Mouse (Mus musculus): ENCODE data around the gene Nicn1. TPM values are rescaled to one million over a fixed set of nuclear protein-coding genes. Genes with fewer than 3 reads are reported as not detected.

The Nicn1 gene
- 11.3 and 13.9 TPM in 2 replicates for polyA plus RNA-seq (2014; fragmentation: Nextera tagmentation; extraction: Ambion mirVana)

DNA sequence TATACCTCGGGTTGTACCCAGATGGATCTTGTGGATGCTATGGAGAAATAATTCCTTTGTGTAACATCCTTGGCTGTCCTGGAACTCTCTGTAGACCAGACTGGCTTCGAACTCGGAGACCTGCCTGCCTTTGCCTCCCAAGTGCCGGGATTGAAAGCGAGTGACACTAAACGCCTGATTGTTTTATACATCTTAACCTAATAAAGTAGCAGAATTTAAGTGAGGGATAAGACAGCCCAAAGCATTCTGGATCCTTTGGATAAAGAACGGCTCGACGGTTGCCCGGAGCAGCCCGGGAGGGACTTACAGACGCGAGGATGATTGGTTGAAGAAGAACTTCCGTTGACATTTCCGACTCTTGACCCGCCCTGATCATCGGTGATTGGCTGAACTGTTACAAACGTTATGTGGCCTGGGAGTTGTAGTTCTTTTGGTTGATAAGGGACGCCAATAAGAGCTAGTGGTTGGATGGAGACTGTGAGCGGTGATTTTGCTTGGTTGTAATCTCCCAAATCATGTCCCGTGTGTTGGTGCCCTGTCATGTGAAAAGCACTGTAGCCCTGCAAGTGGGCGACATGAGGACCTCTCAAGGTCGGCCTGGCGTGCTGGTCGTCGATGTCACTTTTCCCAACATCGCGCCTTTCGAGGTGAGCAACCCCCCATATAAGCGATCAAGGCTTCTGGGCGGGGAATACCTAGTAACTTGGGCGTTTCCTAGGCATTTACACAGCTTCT lies at the start of gene Nicn1:
TSS of gene Nicn1 (plus strand) at position 414 of the 735 bp plus-strand sequence.
- ATAC-seq (replicated peaks; ENCODE audit: low FRiP score) (peak; percentile 98), DNase-seq (ENCODE audit: low spot score) (peak; percentile 81)
- H3K9ac ChIP-seq (ENCODE audit: low read depth, low read length) = peak within 1 kb of the TSS; percentile 61
- H3K36me3 ChIP-seq (ENCODE audit: control insufficient read depth, insufficient read depth, low read length) = 0 out of 2 replicates have a peak, but pooled peaks cover 3% of the 10 kb centered on the region
- 1% methylated on average over 32 of the region's 32 CpGs for WGBS
- peak within 1 kb of the TSS; percentile 50 for H3K4me3 ChIP-seq (ENCODE audit: low read depth, low read length)
- no peak within 1 kb of the TSS for H3K27ac ChIP-seq (ENCODE audit: low read depth, low read length)
- H3K27me3 ChIP-seq (replicated peaks; ENCODE audit: control insufficient read depth, insufficient read depth, low read length) = no peaks in the 10 kb centered on the region
- H3K4me2 ChIP-seq = peak within 1 kb of the TSS; percentile 59
- peaks cover 6% of the 10 kb centered on the region for H3K4me1 ChIP-seq (replicated peaks; ENCODE audit: control insufficient read depth, insufficient read depth, low read length)
- H3K9me3 ChIP-seq (ENCODE audit: control insufficient read depth, low read length) = no peaks in the 10 kb centered on the region

DNA sequence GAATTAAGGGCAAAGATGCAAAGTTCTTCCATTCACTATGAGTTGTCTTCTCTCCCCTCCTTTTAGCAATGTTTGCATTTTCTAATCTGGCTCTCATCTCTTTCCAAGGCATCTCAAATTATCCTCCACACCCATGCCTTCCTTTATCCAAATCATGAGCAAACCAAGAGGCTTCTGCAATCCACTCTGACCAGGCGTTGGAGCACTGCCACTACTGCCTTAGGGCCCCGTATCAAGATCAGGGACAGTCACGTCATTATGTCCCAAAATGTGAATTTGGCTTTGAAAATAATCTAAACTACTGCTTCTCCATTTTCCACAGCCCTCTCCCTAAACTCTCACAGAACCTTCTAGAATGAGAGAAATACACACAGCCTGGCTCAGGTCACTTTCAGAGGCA lies 45.7 kb upstream of the Nicn1 start:
- H3K4me3 ChIP-seq (ENCODE audit: low read depth, low read length) = no peak overlapping the region
- whole genome bisulfite sequencing = 90% methylated on average over 3 of the region's 3 CpGs
- H3K27me3 ChIP-seq (replicated peaks; ENCODE audit: control insufficient read depth, insufficient read depth, low read length) = no peaks in the 10 kb centered on the region
- H3K36me3 ChIP-seq (ENCODE audit: control insufficient read depth, insufficient read depth, low read length) = no peaks in the 10 kb centered on the region; the same call in 1 of the 2 replicates
- H3K9ac ChIP-seq (ENCODE audit: low read depth, low read length) = no peak overlapping the region
- no peaks in the 10 kb centered on the region for H3K4me1 ChIP-seq (replicated peaks; ENCODE audit: control insufficient read depth, insufficient read depth, low read length)
- ATAC-seq (replicated peaks; ENCODE audit: low FRiP score) = no peak
- DNase-seq (ENCODE audit: low spot score) = no peak
- no peak overlapping the region for H3K4me2 ChIP-seq
- no peaks in the 10 kb centered on the region for H3K9me3 ChIP-seq (ENCODE audit: control insufficient read depth, low read length)
- no peak overlapping the region for H3K27ac ChIP-seq (ENCODE audit: low read depth, low read length)

DNA sequence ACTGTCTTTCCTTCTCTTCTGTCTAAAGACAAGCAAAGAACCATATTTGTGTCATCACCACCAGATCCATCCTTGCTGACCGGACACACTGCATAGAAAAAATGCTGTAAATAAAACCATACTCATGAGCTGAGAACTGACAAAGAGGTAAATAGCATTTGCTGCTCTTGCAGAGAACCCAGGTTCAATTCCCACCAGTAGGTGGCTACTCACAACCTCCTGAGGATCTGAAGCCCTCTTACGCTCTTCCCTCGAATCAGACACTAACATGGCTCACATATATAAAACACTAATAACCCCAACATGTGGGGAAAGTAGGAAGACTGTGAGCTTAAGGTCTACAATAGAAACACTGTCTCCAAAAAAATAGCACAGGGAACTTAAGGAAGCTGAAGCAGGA lies 45.2 kb upstream of the Nicn1 start:
- 80% methylated on average over 3 of the region's 3 CpGs for whole genome bisulfite sequencing
- no peaks in the 10 kb centered on the region for H3K9me3 ChIP-seq (ENCODE audit: control insufficient read depth, low read length)
- no peak overlapping the region for H3K9ac ChIP-seq (ENCODE audit: low read depth, low read length)
- ATAC-seq (replicated peaks; ENCODE audit: low FRiP score) (no peak), DNase-seq (ENCODE audit: low spot score) (no peak)
- H3K27ac ChIP-seq (ENCODE audit: low read depth, low read length) = no peak overlapping the region
- no peaks in the 10 kb centered on the region; the same call in 1 of the 2 replicates for H3K36me3 ChIP-seq (ENCODE audit: control insufficient read depth, insufficient read depth, low read length)
- no peak overlapping the region for H3K4me3 ChIP-seq (ENCODE audit: low read depth, low read length)
- no peak overlapping the region for H3K4me2 ChIP-seq
- H3K4me1 ChIP-seq (replicated peaks; ENCODE audit: control insufficient read depth, insufficient read depth, low read length) = no peaks in the 10 kb centered on the region
- H3K27me3 ChIP-seq (replicated peaks; ENCODE audit: control insufficient read depth, insufficient read depth, low read length) = no peaks in the 10 kb centered on the region

DNA sequence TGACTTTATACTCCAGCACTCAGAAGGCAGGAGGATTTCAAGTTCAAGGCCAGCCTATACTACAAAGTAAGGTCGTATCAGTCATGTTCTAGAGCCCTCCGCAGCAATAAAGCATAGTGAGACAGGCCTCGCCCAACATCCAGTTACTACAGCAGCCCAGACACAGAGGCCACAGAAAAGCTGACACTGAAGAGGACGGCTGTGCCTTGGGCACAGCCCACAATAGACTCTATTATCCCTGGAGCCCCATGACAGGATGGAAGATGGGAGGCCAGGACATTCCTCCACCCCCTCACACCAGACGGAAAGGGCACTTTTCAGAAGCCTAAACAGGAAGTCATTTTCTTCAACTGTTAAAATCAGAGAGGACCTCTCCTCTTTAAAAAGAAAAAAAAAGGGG lies 41.3 kb upstream of the Nicn1 start:
- 67% methylated on average over 5 of the region's 5 CpGs for WGBS

DNA sequence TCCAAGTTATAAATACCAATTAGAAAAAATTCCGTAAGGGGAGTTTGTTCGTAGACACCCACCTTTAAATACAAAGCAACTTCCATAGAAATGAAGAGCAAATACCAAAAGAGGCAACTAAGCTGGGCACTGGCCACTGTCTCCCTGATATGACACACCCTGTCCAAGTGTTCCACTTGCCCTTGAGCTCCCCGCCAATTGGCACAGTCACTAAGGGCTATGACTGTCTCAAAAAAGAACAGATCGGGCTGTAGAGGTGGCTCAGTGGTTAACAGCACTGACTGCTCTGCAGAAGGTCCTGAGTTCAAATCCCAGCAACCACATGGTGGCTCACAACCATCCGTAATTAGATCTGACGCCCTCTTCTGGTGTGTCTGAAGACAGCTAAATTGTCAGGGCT lies 38.4 kb upstream of the Nicn1 start:
- Histone ChIP-seq H3K4me2 (no peak overlapping the region), H3K9ac (ENCODE audit: low read depth, low read length) (no peak overlapping the region), H3K27me3 (replicated peaks; ENCODE audit: control insufficient read depth, insufficient read depth, low read length) (no peaks in the 10 kb centered on the region), H3K4me1 (replicated peaks; ENCODE audit: control insufficient read depth, insufficient read depth, low read length) (no peaks in the 10 kb centered on the region), H3K4me3 (ENCODE audit: low read depth, low read length) (no peak overlapping the region), H3K27ac (ENCODE audit: low read depth, low read length) (no peak overlapping the region), H3K36me3 (ENCODE audit: control insufficient read depth, insufficient read depth, low read length) (no peaks in the 10 kb centered on the region), H3K9me3 (ENCODE audit: control insufficient read depth, low read length) (no peaks in the 10 kb centered on the region)
- 90% methylated on average over 6 of the region's 6 CpGs for WGBS
- DNase-seq (ENCODE audit: low spot score) (no peak), ATAC-seq (replicated peaks; ENCODE audit: low FRiP score) (no peak)

More for the DNA sequence above, 41.3 kb upstream of the Nicn1 start:
- Histone ChIP-seq H3K27me3 (replicated peaks; ENCODE audit: control insufficient read depth, insufficient read depth, low read length) (no peaks in the 10 kb centered on the region), H3K27ac (ENCODE audit: low read depth, low read length) (no peak overlapping the region), H3K4me2 (no peak overlapping the region), H3K4me1 (replicated peaks; ENCODE audit: control insufficient read depth, insufficient read depth, low read length) (no peaks in the 10 kb centered on the region), H3K9ac (ENCODE audit: low read depth, low read length) (no peak overlapping the region), H3K4me3 (ENCODE audit: low read depth, low read length) (no peak overlapping the region), H3K36me3 (ENCODE audit: control insufficient read depth, insufficient read depth, low read length) (no peaks in the 10 kb centered on the region; the same call in 1 of the 2 replicates), H3K9me3 (ENCODE audit: control insufficient read depth, low read length) (no peaks in the 10 kb centered on the region)
- DNase-seq (ENCODE audit: low spot score) (no peak), ATAC-seq (replicated peaks; ENCODE audit: low FRiP score) (no peak)

DNA sequence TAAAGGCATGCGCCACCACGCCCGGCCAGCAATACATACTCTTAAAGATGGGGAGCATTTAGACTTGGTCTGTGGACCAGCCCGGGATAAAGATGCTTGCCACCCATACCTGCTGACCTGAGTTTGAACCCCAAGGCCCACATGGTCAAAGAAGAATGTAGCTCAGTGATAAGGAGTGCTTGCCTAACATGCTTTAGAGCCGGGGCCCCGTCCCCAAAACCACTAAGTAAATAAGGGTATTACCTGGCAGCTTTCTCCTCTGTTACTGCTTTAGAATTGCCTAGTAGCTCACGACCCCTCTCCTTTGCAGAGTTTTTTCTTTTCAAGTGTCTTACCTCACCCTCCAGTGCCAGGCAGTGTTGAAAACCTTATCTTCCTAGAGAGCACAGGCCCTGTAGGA lies 37.5 kb upstream of the Nicn1 start:
- H3K27me3 ChIP-seq (replicated peaks; ENCODE audit: control insufficient read depth, insufficient read depth, low read length) = no peaks in the 10 kb centered on the region
- H3K36me3 ChIP-seq (ENCODE audit: control insufficient read depth, insufficient read depth, low read length) = no peaks in the 10 kb centered on the region
- no peaks in the 10 kb centered on the region for H3K9me3 ChIP-seq (ENCODE audit: control insufficient read depth, low read length)
- no peak overlapping the region for H3K27ac ChIP-seq (ENCODE audit: low read depth, low read length)
- no peaks in the 10 kb centered on the region for H3K4me1 ChIP-seq (replicated peaks; ENCODE audit: control insufficient read depth, insufficient read depth, low read length)
- H3K4me2 ChIP-seq = no peak overlapping the region
- WGBS = 77% methylated on average over 7 of the region's 7 CpGs
- H3K9ac ChIP-seq (ENCODE audit: low read depth, low read length) = no peak overlapping the region
- no peak for ATAC-seq (replicated peaks; ENCODE audit: low FRiP score)
- no peak overlapping the region for H3K4me3 ChIP-seq (ENCODE audit: low read depth, low read length)
- DNase-seq (ENCODE audit: low spot score) = no peak

DNA sequence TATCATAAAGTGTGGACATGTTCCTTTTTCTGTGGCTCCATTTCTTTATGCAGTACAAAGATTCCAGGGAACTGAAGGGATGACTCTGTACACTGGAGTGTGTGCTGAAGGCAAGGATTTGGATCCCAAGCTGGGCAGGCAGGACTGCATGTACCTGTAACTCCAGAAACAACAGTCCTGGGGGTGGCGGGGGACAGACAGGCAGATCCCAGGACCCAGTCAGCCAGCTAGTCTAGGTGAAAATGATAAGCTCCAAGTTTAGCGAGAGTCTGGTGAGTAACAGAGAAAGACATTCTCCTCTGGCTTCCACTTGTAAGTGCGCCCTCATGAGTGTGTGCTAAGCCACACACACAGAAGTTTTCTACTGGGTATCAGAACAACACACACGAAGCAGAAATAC lies 29.7 kb upstream of the Nicn1 start:
- Histone ChIP-seq H3K9ac (ENCODE audit: low read depth, low read length) (no peak overlapping the region), H3K4me1 (replicated peaks; ENCODE audit: control insufficient read depth, insufficient read depth, low read length) (peaks cover 16% of the 10 kb centered on the region), H3K27me3 (replicated peaks; ENCODE audit: control insufficient read depth, insufficient read depth, low read length) (no peaks in the 10 kb centered on the region), H3K4me2 (no peak overlapping the region), H3K4me3 (ENCODE audit: low read depth, low read length) (no peak overlapping the region), H3K36me3 (ENCODE audit: control insufficient read depth, insufficient read depth, low read length) (no peaks in the 10 kb centered on the region), H3K27ac (ENCODE audit: low read depth, low read length) (no peak overlapping the region), H3K9me3 (ENCODE audit: control insufficient read depth, low read length) (no peaks in the 10 kb centered on the region)
- WGBS = 65% methylated on average over 4 of the region's 4 CpGs
- DNase-seq (ENCODE audit: low spot score) = no peak
- no peak for ATAC-seq (replicated peaks; ENCODE audit: low FRiP score)

DNA sequence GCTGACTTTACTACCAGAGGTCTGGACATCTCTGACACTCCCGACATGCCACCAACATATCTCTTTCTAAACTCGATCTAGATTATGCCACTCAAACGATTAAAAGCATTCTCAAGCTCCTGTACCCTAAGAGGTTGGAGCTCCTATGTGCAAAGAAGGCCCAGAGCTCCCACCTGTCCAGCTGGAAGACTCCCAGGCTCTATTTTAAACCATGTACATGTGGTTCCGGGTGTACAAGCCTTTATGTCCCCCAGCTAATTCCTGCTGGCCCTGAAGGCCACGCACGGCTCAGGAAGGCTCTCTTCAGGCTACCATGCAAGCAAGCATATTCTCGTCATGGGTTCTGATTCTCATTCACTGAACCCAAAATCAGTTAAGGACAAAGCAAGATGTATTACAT lies 28.4 kb upstream of the Nicn1 start:
- H3K4me1 ChIP-seq (replicated peaks; ENCODE audit: control insufficient read depth, insufficient read depth, low read length) = peaks cover 16% of the 10 kb centered on the region
- H3K9me3 ChIP-seq (ENCODE audit: control insufficient read depth, low read length) = no peaks in the 10 kb centered on the region
- no peak for ATAC-seq (replicated peaks; ENCODE audit: low FRiP score)
- no peaks in the 10 kb centered on the region for H3K27me3 ChIP-seq (replicated peaks; ENCODE audit: control insufficient read depth, insufficient read depth, low read length)
- no peaks in the 10 kb centered on the region for H3K36me3 ChIP-seq (ENCODE audit: control insufficient read depth, insufficient read depth, low read length)
- H3K27ac ChIP-seq (ENCODE audit: low read depth, low read length) = no peak overlapping the region
- no peak for DNase-seq (ENCODE audit: low spot score)
- 69% methylated on average over 7 of the region's 7 CpGs for WGBS
- no peak overlapping the region for H3K9ac ChIP-seq (ENCODE audit: low read depth, low read length)
- peak overlapping the region; percentile 91 for H3K4me3 ChIP-seq (ENCODE audit: low read depth, low read length)
- H3K4me2 ChIP-seq = peak overlapping the region; percentile 95

DNA sequence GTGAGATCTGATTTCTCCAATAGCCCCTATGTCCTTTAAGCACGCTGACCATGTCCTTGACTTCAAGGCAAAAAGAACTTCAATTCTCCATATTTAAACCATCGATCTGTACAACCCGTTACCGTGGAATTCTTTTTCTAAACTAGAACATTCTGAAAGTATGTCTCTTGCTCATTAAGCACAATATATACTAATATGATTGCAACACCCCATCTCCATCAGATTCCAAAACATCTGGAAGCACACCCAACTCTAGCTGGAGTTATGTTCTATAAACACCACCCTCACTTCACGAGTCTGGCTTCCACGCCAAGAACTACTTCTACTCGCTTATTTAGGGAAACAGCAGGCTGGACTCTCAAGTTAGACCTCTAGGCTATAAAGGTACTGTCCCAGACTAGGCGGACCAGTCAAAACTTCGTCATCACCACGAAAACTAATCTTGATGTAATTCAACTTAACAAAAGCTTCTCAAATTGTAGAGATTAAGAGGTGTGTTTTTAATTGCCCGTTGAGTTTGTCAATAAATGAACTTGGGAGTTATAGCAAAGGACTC lies 27.7 kb upstream of the Nicn1 start:
- ATAC-seq (replicated peaks; ENCODE audit: low FRiP score) (no peak), DNase-seq (ENCODE audit: low spot score) (no peak)
- Histone ChIP-seq H3K4me1 (replicated peaks; ENCODE audit: control insufficient read depth, insufficient read depth, low read length) (peaks cover 16% of the 10 kb centered on the region), H3K4me3 (ENCODE audit: low read depth, low read length) (peak overlapping the region; percentile 91), H3K27me3 (replicated peaks; ENCODE audit: control insufficient read depth, insufficient read depth, low read length) (no peaks in the 10 kb centered on the region), H3K9ac (ENCODE audit: low read depth, low read length) (peak overlapping the region; percentile 79), H3K4me2 (peak overlapping the region; percentile 95), H3K36me3 (ENCODE audit: control insufficient read depth, insufficient read depth, low read length) (no peaks in the 10 kb centered on the region), H3K9me3 (ENCODE audit: control insufficient read depth, low read length) (no peaks in the 10 kb centered on the region), H3K27ac (ENCODE audit: low read depth, low read length) (no peak overlapping the region)
- 55% methylated on average over 11 of the region's 11 CpGs for WGBS
